Mouse (Mus musculus) mature B cell (primary cell): ENCODE results near the gene A630001G21Rik.

ENCODE experiments used
- in situ Hi-C: fragments of 300-500 bp; cut with MboI; formaldehyde crosslinking; loops from 2 replicates; pipeline ENCODE4 v1.14.3; 2019

A630001G21Rik gene

DNA sequence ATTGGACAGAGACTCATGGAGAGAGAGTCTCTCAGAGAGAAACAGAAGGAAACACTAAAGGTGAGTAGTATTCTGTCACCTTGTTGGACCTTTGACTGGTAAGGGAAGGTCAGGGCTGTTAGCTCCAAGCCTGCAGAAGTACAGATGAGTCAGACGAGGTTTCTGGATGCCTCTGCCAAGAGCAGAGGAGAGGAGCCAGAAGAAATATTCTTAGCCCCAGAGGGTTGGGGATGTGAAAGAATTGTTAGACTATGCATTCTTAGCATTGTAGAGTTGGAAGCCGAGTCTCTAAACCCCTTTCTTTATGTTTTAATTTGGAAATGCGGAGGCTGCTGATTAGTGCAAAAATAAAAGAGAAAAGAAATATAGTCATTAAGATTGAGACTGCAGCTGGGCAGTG, 6.5 kb downstream of the A630001G21Rik start:
- in situ Hi-C loops = no loop called here

DNA sequence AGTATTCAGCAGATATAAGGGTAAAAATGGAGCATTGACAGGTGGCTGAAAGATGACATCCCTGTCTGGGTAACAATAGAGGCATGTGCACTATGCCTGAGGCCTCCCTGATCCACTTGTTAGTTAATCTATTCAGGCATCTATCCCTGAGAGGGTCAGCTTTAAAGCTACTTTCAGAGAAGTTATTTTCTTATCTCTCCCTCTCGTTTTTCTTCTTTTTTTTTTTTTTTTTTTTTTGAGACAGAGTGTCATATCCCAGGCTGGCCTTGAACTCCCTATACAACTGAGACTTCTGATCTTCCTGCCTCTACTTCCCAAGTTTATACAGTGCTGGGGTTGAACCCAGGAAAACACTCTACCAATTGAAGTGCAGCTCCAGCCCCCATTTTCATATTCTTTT, 10.7 kb downstream of the A630001G21Rik start:
- in situ Hi-C loops = no loop called here

DNA sequence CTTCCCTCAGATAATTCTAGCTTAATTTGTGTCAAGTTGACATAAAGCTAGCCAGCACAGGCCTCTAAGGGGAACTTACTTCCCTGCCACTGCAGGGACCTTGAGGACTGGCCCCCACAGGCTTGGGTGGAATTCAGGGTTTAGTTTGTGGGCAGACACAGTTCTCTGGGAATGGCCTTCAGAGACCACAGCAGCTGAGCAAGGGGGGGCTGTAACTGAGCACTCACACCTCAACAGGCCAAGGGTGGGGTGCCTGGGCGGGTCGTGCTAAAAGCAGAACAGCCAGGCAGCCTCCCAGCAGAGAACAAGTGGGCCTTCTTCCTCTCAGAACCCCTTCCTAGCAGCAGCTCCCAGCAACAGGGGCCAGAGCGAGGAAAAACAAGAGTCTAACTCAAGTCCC, 12.3 kb downstream of the A630001G21Rik start:
- in situ Hi-C loops = no loop called here

DNA sequence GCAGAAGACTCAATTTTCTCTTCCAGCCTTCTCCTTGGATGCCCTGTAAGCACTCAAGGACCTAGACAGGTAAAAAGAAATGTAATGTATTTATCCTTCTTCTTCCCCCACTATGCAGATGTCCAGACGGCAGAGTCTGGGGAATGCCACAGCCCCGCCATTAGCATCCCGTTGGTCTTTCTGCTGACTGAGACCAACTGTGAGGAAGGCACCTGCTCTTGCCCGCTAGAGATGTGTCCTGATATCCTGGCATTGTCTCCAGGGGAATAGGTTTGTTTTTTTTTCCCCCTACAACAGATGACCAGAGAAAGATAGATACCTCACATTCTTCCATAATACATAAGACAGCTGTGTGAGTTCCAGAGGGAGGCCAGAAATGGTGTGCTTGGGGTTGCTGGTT, 14.2 kb downstream of the A630001G21Rik start:
- in situ Hi-C loops = no loop called here

DNA sequence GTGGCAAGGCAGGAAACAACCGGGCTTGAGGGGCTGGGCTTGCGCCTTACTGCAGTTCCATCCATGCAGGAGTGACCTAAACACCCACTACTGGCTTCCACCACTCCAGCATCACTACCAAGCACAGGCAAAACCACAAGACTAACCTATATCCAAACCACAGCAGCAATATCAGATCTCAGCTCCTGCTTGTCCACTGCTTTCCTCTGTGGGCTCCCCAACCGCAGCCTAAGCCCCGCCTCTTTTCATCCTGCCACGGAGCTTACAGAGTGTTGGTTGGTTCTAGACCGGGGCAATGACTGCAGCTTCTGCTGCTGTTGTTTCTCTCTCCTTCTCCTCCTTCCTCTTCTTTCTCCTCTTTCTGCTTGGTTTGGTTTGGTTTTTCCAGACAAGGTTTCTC, 15.1 kb downstream of the A630001G21Rik start:
- in situ Hi-C loops = no loop called here

DNA sequence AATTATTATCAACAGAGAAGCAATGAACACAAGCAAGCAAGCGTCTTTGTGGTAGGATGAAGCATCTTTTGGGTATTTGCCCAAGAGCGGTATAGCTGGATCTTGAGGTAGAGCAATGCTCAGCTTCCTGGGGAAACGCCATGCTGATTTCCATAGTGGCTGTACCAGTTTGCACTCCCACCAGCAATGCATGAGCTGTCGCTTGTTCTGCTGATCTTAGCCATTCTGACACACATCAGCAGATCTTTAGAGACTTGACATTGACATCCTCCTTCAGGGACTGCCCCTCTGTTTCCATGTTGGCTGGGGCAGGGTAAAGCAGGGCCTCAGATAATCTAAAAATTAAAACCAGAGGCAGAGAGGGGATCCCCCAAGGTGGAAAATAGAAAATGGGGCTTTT, 16.8 kb downstream of the A630001G21Rik start:
- in situ Hi-C loops = no loop called here

DNA sequence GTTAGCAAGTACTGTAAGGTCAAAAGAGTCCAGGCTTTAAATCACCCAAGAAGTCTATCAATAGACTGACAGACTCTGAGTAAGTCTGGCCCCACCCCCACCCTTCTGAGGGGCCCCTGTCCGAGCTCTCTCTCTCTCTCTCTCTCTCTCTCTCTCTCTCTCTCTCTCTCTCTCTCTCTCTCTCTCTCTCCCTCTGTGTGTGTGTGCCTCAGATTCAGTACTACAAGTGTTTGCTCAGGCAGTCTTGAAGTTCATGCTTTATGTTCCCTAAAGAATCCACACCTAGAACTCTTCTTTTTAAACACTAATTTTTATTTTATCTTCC, 19.5 kb downstream of the A630001G21Rik start:
- in situ Hi-C loops = no loop called here

DNA sequence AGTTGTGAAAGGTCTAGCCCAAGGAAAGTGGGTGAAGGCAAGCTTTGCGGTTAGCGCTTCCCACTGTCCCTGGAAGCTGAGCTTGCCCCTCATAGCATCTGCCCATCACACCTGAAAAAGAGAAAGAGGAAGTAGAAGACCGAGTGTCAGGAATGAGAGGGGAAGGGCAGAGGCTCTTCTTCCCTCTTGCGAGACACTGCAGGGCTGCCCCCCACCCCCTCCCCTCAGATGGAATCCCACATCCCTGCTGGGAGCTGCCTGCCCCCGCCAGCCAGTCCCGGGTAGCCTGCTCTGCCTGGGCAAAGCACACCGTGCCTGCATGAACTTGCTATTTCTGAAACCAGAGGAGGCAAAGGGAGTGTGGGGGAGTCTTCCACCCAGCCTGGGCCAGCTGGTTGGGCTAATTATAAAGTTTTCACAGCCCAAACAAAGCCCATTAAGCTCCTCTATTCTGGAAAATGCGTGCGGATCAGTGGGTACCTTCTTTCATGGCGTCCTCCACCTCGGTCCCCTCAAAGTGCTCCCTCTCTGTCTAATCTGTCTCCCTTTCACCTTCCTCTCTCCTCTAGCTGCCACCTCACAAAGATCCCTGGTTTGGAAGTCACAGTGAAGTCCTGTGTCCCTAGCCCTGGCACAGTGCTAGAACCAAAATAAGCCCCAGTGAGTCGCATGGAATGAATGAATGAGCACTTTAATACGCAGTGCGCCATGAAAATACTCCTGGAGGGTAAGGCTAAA, 20.0 kb downstream of the A630001G21Rik start:
- in situ Hi-C loops = no loop called here

DNA sequence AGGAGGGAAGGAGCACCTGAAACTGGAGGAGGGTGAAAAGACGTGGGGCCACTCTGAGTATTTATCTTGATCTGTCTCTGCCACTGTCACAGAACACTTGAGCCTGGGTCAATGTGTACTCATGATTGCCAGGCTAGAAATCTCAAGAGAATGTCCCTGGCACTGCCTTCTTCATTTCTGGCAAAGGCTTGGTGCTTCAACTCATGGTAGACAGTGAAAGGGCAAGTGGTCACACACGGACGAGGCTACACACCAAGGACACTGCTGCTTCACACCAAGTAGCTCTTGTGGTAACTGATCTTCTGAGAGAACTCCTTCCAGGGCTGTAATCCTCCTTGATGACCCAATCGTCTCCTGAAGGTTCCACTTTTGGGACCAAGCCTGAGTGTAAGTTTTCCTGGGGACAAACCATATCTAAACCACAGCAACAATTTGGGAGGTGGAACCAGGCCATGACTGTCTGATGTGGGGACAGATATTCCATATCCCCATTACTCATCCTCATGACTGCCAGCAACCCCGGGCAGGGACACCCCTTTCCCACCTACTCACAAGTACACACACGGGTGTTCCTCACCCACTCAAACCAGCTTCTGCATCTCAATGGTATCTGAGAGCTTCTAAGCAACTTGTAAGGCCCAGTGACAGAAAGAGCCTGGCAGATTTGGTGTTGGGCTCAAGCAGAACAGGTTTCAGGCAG, 20.8 kb downstream of the A630001G21Rik start:
- in situ Hi-C loops = no loop called here

DNA sequence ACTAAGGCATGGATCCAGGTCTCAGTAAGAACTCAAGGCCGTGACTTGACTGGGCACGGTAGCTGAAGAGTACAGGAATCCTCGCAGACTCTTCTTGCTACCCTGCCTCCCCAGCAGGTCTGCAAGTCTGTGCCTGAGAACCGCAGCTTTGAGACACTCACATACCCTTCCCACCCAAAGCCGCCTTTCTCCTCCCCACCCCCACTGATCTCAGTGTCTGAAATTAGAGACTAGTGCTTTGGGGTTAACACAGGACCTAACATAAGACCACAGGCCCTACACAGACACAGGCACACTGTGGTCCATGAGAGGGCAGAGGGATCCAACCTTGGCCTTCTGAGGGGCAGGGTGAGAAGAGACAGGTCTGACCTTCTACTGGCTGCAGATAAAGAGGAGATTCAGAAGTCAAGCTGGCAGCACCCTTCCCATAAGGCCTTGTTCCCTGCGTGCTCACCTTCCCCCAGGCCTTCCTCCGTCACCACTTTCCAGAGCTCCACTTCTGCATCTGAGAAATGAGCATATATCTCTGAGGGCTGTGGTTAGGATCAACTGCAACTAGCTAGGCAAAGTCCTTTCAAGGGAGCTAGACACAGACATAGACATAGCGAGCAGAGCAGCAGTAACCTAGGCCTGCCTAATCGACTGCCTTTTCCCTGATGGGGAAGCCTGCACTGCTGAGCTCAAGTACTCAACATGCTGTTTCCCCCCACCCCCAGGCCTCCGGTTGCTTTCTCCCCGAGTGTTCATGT, 26.3 kb downstream of the A630001G21Rik start:
- in situ Hi-C loops = no loop called here

DNA sequence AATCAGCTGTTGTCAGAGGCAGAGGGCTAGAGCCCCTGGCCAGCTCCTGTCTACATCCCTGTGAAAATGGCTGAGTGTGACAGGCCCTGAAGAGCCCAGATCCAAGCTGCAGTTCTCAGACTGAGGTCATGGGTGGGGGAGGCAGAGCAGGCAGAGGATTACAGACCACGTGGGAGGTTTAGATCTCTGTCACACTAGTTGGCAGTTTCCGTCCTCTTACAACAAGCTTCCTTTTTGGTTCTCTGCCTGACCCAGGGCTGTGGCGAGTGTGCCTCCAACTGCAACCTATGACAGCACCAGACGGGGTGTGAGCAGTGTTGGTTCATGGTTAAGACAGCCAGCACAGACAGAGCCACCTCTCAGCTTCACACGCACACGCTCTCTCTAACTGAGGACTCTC, 26.9 kb downstream of the A630001G21Rik start:
- in situ Hi-C loops = no loop called here

DNA sequence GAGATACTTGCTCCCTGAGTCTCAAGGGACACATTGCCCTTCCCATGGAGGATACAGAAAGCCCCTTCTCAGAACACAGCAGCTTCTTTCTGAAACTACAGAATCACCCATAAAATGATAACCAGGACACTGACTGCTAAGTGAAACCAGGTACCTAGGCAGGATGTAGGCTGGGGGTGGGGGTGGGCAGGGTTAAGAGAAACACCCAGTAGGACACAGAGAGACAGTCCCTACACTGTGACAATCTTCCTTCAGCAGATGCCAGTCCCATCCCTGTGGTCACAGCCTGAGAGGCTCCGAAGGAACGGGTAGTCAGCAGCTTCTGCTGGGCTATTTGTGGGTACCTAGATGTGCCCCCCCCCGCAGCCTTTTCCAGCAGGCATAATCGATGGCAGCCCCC, 27.8 kb downstream of the A630001G21Rik start:
- in situ Hi-C loops = no loop called here

DNA sequence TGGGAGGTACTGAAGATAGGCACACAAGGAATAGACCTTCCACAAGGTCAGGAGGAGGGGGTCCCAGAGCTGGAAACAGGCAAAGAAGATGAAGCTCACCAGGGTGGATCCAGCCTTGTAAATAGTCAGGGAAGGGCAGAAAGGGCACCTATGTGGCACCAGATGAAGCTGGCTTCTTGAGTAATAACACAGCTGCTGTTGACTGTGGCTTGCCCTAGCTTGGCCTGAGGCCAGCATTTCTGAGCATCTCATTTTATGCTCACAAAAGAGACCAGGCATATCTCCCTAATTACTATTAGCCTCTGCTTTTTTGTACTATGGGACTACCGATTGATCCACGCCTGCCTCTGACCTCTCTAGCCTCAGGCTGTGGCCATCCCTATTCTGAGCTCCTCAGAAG, 28.6 kb downstream of the A630001G21Rik start:
- in situ Hi-C loops = no loop called here

DNA sequence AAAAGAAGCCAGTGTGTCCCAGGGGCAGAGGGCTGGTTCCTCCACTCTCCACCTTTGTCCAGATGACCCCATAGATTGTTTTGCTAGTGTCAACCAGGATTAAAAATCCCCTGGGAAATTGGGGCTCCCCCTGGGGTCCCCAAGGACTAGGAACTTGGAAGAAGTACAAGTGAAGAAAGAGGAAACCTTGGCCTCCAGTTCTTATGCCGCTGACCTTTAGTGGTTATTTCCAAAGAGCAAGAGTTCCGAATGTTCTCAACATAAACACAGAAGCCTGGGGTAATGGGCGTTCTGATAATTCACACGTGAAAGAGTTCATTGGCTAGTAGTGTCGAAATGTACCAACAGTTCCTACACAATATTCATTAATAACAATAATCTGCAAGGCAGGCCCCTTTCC, 31.9 kb downstream of the A630001G21Rik start:
- in situ Hi-C loops = no loop called here

DNA sequence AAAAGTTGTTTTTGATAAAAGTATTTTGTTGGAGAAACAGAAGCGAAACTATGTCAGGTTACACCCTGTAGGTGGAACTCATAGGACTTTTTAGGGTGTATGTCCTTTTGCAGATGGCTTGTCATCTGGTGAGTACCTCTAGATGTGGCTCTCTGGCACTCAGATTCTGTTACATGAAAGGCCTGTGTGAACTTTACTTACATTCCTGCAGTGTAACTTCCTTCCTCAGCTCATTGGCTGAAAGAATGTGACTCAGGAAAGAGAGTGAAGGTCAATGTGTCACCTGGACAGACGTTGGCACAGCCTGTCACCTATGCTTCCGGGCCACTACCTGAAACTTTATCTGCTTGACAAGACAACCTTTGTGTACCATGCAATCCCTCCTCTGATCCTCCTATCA, 33.9 kb downstream of the A630001G21Rik start:
- in situ Hi-C loops = no loop called here

DNA sequence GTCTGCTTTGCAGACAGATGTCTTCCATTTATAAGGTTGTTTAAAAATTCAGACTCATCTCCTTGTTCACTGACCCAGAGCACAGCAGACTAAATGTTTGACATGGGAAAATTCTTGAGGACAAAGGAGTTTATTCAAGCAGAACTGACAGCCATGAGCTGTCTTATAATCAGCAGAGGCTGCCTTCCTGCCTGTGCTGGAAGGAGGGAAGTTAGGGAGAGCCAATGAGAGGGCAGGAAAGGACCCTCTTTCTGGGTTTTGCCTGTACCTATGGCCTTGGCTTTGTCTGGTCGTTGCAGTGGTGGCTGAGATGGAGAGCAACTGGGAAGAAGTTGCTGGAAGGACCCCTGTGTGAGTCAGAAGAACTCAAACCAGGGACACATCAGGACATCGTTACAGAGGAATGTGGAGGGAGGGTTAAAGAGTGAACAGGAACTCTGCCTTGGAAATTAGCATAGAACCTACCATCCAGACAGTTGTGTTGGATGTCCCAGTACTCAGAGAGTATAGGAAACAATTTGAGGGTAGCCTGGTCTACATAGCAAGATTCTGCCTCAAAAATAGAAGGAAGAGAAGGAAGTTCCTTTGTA, 35.4 kb downstream of the A630001G21Rik start:
- in situ Hi-C loops = no loop called here

DNA sequence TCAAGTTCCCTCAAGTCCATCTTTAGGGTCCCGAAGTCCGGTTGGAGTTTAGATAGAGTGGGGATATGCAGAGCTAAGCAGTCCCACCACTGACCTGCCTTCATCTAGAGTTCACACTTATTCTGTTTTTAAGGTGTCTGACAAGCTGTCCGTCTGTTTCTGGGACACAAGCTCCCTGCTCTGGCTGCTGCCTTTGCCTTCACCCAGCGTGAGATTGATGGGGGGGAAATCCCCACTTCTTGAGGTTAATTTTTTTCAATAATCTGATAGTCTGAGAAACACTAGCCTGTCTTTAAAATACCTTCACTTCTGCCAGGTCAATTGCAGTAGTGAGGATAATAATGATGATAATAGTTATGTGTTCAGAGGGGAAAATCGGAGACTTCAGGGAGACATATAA, 36.1 kb downstream of the A630001G21Rik start:
- in situ Hi-C loops = no loop called here

DNA sequence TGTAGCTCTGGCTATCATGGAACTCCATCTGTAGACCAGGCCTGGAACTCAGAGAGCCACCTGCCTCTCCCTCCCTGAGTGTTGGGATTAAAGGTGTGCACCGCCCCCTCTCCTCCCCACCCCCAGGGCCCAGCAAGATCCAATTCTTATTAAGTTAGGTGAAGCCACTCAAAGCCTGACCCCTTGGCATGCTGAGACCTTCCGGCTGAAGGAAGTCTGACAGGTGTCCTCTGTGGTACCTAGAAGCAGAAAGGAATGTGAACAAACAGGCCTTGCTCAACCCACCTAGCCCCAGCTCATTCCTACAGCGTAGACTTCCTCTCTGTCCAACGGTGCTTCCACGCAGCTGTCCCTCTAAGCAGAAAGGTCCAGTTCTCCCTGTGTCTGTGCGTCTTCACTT, 37.5 kb downstream of the A630001G21Rik start:
- in situ Hi-C loops = no loop called here

DNA sequence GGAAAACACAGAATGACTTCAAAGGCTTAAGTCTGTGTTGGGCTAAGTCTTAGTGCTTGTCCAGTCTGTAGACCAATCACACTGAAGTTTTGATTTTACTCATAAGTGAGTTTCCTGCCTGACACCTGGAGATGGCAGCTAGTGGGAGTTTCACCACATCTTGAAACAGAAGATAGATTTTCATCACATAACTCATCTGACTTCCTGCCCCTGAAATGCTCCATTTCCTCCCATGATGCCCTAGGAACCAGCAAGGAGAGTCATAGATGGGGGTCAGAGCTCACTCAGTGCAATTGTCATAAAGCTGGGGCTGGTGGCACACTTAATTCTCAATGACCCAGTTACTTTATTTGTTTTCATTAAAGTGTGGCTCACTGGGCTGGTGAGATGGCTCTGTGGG, 38.6 kb downstream of the A630001G21Rik start:
- in situ Hi-C loops = no loop called here

DNA sequence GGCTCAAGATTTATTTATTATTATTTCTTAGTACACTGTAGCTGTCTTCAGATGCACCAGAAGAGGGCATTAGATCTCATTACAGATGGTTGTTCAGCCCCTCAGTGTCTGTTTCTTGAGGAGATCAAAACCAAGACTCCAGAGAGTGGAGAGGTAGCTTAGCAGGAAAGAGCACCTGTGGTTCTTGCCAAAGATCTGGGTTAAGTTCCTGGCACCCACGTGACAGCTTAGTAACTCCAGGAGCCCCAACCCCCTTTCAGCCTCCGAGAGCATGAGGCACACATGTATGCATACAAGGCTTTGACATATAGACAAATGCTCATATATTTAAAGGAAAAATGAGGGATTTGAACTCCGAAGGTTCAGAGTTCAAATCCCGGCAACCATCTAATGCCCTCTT, 39.4 kb downstream of the A630001G21Rik start:
- in situ Hi-C loops = no loop called here

DNA sequence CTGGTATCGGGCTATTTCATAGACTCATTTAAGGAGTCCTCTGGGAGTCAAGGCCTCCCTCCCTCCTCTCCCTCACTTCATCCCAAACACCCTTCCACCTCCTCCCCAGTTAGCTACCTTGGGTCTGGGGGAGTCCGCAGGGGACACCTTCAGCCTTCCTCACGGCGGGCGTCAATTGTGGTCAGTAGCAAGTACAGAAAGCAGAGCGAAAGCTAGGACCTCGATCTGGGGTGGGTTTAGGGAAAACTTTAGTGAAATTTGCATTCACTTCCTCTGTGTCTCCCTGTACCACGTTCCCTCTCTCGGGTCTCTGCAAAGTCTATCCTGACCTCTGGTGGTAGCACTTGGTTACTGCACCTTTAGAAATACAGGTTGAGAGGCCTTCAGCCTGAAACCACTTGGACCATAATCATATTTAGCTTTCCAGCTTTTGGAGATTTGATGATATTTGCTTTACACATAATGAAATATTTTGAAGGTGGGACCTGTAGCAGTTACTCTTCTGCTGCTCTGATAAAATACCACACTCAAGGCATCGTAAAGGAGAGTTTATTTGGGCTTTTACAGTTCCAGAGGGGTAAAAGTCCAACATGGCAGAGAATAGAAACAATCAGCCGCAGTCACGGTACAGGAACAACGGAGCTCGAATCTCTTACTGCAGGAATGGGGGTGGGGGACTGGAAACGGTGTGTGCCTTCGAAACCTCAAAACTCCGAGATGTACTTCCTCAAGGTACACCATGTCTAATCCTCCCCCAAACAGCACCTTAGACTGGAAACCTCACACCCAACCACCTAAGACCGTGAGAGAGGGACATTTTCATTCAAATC, 41.9 kb downstream of the A630001G21Rik start:
- in situ Hi-C loops = no loop called here
